Mouse (Mus musculus): Measurements from ENCODE around the gene Ftsj1.

Gene Ftsj1

DNA sequence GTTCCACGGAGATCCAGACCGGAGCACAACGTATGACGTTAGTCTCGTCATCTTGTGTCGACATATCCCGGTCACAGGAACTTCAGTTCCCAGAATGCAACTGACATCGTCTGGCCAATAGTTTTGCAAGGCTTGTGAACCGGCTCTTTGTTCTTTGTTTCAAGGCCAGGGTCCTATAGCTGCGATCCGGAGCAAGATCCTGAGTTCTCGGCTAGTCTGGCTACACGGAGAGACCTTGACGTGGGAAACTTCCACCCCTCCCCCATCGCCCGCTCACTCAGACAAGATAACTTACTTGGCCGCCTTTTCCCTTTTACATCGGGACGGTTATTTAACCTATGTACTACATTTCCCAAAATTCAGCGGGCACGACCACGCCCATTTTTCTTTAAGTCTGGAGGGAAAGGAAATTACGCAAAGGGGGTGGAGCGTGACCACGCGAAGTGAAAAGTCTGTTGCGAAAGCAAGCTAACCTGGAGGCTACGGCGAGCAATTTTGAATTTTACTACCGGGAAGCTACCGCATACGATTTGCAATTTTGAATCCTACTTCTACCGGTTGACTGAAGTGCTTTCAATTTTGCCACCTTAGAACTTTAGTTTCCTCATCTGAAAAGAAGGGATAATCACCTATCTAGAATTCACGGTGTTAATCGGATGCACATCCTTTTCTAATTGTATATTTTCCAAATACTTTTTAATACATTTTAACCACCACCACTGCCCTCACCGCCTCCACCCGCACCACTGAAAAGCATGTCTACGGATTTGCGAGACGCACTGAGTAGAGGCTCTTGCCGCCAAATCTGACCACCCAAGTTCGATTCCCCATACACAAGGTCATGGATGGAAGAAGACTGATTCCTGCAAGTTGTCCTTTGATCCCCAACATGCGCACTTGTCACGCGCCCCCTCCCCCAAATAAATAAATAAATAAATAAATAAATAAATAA, at the start of gene Ftsj1:
Ftsj1 (minus strand) TSS at position 73 of the 952 bp plus-strand sequence.
- DNase-seq, result peak; percentile 79

GRCm38 (mm10) chrX:8288621-8289020, 36.4 kb upstream of the Ftsj1 start:
- no peak for DNase-seq

DNA sequence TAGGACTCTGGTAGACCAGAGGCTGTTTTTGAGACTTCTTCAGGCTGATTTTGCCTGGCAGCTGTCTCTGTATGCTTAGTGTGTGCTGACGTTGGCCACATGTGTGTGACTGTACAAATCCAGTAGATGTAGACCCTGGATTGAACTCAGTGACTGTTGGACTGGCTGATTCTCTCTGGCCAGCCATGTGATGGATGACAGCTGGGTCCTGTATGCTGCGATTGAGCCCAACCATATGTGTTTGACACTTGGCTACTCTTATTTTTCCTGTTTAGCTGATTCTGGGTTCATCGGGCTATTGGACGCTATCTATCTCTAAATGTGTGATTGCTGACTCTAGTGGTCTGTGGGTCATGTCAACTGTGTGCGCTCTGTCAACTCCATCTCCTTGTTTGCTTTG, 21.9 kb upstream of the Ftsj1 start:
- DNase-seq, result no peak

- no peak for DNase-seq
Observed at GRCm38 (mm10) chrX:8272000-8272399, 19.8 kb upstream of the Ftsj1 start.

- DNase-seq, result no peak
Observed at GRCm38 (mm10) chrX:8271083-8271820, 19.0 kb upstream of the Ftsj1 start, which contains the start of gene Slc38a5. TSS of gene Slc38a5 (plus strand) at chrX:8271133.

GRCm38 (mm10) chrX:8264222-8264621, 12.0 kb upstream of the Ftsj1 start:
- no peak for DNase-seq

DNA sequence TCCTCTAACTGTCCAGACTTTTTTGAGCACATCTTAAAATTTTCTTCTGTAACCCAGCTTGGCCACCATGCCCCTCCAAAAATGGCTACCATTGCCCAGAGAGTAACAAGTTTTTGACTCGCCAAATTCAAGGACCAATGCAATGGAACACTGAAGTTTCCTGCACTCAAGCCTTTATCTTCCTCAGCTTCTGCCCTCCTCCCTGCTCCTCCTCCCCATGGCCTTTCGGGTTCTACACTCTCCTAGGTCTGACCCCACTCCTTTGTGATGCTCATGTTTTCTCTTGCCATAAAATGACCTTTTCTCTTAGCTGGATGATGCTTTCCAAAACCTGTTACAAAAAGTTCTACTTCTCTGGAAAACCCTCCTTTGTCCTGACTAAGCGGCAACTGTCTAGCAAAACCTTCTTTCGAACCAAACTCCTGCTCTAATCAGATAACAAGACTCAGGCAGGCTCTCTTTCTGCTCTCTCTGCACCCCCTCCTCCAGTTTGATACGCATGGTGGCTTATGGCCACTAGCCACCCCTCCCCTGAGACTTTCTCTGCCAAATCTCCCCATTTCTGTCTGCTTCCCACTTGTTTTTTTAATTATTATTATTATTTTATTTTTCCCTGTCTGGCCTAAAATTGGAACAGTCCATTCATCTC, 11.1 kb upstream of the Ftsj1 start:
- DNase-seq, result no peak

- DNase-seq, result no peak
Observed at GRCm38 (mm10) chrX:8259478-8259877, 7.3 kb upstream of the Ftsj1 start.

GRCm38 (mm10) chrX:8255807-8256206, 3.6 kb upstream of the Ftsj1 start:
- no peak for DNase-seq

GRCm38 (mm10) chrX:8253711-8254110, 1.5 kb upstream of the Ftsj1 start:
- no peak for DNase-seq

- no peak for DNase-seq
Observed at GRCm38 (mm10) chrX:8251789-8252333, 345 bp downstream of the Ftsj1 start.

- DNase-seq, result no peak
Observed at GRCm38 (mm10) chrX:8248542-8249120, 3.6 kb downstream of the Ftsj1 start.

GRCm38 (mm10) chrX:8247680-8248079, 4.5 kb downstream of the Ftsj1 start:
- DNase-seq, result no peak

DNA sequence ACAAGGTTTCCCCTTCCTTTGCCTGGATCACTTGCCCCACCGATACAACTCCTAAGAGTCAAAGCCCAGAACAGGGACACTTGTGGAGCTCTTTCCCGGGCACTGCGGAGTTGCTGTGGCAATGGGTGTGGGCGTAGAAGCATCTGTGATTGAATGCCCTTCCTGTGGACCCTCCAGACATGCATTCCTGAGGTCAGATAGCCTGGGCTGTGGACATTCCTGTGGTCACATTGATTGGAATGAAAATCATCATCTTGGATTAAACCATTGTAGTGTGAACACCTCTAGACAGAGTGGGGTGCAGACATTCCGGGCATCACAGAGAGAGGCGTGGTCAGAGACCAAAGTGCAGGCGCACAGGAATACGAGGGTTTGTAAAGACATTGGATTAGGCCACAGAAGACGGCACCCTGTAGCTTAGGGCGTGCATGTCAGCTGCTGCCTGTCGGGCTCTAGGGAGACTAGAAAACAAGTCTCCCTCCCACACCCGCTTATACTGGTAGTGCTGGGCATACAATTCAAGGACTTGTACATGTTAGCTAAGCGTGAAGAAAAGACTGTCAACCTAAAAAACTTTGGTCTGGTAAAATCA, 13.3 kb downstream of the Ftsj1 start:
- no peak for DNase-seq

DNA sequence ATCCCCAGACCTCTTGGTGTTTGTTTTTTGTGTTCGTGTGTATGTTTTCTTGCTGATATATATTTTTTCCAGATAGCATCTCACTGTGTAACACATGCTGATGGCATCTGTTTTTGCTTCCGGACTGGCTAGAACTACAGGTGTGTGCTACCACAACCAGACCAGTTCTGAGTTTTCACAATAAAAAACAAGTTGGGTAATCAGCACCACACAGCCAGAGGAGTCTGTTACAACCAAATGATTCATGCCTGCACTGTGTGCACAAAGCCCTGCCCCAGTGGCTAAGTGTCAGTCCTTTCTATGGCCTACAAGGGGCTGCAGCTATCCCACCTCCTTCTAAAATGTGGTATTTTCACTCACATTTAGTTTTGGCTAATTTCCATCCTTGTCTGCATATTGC, 15.5 kb downstream of the Ftsj1 start:
- DNase-seq, result no peak

DNA sequence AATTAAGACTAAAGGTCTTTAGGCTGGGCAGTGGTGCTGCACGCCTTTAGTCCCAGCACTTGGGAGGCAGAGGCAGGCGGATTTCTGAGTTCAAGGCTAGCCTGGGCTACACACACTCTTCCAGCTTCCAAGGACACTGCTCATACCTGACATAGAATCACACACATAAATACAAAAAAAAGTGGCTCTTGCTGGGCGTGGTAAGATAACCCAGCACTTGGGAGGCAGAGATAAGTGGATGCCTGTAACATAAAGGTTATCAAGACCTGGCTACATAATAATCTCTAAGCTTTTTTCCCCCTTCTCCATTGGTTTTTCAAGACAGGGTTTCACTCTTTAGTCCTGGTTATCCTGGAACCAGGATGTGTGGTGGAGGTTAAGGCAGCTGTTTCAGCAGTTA, 18.6 kb downstream of the Ftsj1 start:
- no peak for DNase-seq

- no peak for DNase-seq
Observed at GRCm38 (mm10) chrX:8230272-8230671, 21.9 kb downstream of the Ftsj1 start.

DNA sequence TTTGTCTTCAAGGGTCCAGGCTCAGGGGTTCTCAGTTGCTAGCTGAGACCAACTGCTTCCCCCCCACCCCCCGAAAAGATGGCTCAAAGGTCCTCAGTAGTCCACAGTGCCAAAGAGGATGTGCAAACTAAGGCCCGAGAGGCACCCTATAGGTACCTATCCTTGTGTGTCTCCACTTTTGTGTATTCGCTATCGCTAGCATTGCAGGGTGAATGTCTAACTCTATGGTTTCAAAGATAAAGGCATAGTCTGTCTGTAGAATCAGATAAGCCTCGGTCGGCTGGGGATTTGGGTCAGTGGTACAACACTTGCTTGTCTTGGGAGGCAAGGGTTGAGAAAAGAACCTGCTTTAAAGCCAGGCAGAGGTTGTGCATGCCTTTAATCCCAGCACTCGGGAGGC, 28.7 kb downstream of the Ftsj1 start:
- DNase-seq, result no peak

DNA sequence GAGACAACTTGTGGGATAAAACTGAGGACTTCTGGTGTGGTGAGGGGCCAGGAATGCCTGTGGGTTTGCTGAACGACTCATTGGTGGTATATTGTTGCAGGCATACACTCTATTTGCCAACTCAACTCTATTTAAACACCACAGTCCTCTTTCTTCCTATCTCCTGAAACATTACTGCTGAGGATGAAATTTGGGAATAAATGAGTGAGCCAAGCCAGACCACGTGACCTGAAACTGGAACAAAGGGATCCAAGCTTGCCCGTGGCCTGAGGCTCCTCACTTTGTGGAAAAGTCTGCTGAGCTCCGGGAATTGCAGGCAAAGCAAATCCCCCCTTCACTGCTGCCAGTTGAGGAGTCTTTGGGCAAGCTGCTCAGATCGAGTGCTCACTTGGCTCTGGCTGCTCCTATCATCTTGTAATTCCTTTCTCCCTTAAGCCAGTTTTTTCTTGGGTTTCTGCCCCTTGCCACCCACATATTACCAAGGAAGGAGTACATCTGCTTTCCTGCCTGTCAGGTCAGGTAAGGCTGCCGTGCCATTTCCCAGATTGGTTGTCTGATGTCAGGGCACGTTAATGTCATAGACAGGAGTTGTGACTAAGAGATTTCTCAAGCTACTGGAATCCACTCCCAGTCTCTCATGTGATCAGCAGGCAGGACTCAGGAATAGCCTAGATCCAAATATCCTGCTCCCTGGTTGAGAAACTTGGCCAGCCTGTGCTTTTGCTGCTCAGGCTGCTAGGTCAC, 29.4 kb downstream of the Ftsj1 start:
- peak; percentile 44 for DNase-seq

DNA sequence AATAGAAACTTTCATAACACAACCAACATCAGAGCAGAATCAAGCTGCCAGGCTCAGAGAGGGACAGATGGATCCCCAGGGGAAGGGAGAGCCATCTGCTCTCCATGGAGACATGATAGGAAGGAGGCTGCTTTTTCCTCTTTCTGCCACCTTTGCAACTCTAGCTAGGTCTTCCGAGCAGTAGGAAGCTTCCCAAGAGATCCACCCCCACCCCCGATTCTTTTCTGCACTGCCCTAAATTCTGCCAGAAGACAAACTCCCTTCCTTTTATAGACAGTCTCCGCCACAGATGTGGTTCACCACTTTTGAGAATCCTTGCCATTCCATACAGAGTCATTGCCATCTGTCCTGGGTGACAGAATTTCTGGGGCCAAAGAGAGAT, 29.9 kb downstream of the Ftsj1 start:
- DNase-seq, result peak; percentile 51

- DNase-seq, result no peak
Observed at GRCm38 (mm10) chrX:8219651-8220050, 32.6 kb downstream of the Ftsj1 start.

DNA sequence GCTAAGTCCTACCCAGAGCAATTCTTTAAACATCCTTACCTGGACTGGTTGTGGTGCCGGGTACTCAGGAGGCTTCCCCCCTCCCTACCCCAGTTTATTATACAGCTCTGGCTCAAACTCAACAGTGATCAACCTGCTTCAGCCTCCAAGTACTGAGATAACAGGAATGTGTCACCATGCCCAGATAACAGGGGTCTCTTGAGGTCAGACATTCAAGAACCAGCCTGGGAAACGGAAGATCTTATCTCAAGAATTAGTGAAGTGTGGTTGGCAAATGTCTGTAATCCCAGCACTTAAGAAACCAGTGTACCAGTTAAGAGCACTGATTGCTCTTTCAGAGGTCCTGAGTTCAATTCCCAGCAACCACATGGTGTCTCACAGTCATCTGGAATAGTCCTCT, 34.1 kb downstream of the Ftsj1 start:
- DNase-seq, result no peak

All from cerebellum, adult 8-10 months (tissue).